Mouse (Mus musculus): ENCODE results near the gene Cyp2f2. TPM values are rescaled to one million over a fixed set of nuclear protein-coding genes. Genes with fewer than 3 reads are reported as not detected.

Cyp2f2 gene
- 643 and 658 TPM in 2 replicates for total RNA-seq (2014; rRNA removed)
- polyA plus RNA-seq (2012; rRNA removed): 1,932 and 2,426 TPM in 2 replicates

GRCm38 (mm10) chr7:27119676-27120075 is at the start of gene Cyp2f2:
TSS of gene Cyp2f2 (plus strand) at chr7:27119909.
- H3K36me3 ChIP-seq (ENCODE audit: control insufficient read depth, insufficient read depth, low read length): no peaks in the 10 kb centered on the region
- DNase-seq (ENCODE audit: extremely low read depth, low read depth, low spot score): peak; percentile 95
- H3K4me3 ChIP-seq (ENCODE audit: insufficient read depth, low read depth, low read length): peak within 1 kb of the TSS; percentile 58
- peaks cover 13% of the 10 kb centered on the region for H3K4me1 ChIP-seq (ENCODE audit: control insufficient read depth, insufficient read depth, low read length)
- H3K27me3 ChIP-seq (ENCODE audit: control insufficient read depth, insufficient read depth, low read length): no peaks in the 10 kb centered on the region
- no peak for TF ChIP-seq CTCF (IDR thresholded peaks at IDR 0.05; ENCODE audit: low read depth, low read length)
- TF ChIP-seq POLR2A (IDR thresholded peaks at IDR 0.05; ENCODE audit: extremely low read depth, insufficient read depth, low read length): peak; percentile 49; the same call in 1 of the 2 replicates
- H3K79me2 ChIP-seq (ENCODE audit: control insufficient read depth, insufficient read depth, low read length): no peaks in the 10 kb centered on the region
- peak within 1 kb of the TSS; percentile 76 for H3K27ac ChIP-seq (replicated peaks; ENCODE audit: insufficient read depth, low read depth, low read length)
- peak within 1 kb of the TSS; percentile 62 for H3K9ac ChIP-seq (ENCODE audit: low read depth, low read length)

GRCm38 (mm10) chr7:27078641-27079040 is 41.1 kb upstream of the Cyp2f2 start:
- TF ChIP-seq CTCF (IDR thresholded peaks at IDR 0.05; ENCODE audit: low read depth, low read length) (no peak), POLR2A (IDR thresholded peaks at IDR 0.05; ENCODE audit: extremely low read depth, insufficient read depth, low read length) (no peak)
- Histone ChIP-seq H3K27ac (replicated peaks; ENCODE audit: insufficient read depth, low read depth, low read length) (no peak overlapping the region), H3K4me1 (ENCODE audit: control insufficient read depth, insufficient read depth, low read length) (peaks cover 2% of the 10 kb centered on the region; the same call in 1 of the 2 replicates), H3K9ac (ENCODE audit: low read depth, low read length) (no peak overlapping the region), H3K79me2 (ENCODE audit: control insufficient read depth, insufficient read depth, low read length) (no peaks in the 10 kb centered on the region), H3K27me3 (ENCODE audit: control insufficient read depth, insufficient read depth, low read length) (no peaks in the 10 kb centered on the region), H3K36me3 (ENCODE audit: control insufficient read depth, insufficient read depth, low read length) (no peaks in the 10 kb centered on the region), H3K4me3 (ENCODE audit: insufficient read depth, low read depth, low read length) (no peak overlapping the region)
- 63% methylated on average over 1 of the region's 1 CpGs for WGBS
- DNase-seq (ENCODE audit: extremely low read depth, low read depth, low spot score): peak; percentile 10

- no peaks in the 10 kb centered on the region for H3K79me2 ChIP-seq (ENCODE audit: control insufficient read depth, insufficient read depth, low read length)
- H3K4me1 ChIP-seq (ENCODE audit: control insufficient read depth, insufficient read depth, low read length): no peaks in the 10 kb centered on the region
- TF ChIP-seq CTCF (IDR thresholded peaks at IDR 0.05; ENCODE audit: low read depth, low read length): no peak
- no peak for TF ChIP-seq POLR2A (IDR thresholded peaks at IDR 0.05; ENCODE audit: extremely low read depth, insufficient read depth, low read length)
- H3K4me3 ChIP-seq (ENCODE audit: insufficient read depth, low read depth, low read length): no peak overlapping the region
- no peaks in the 10 kb centered on the region for H3K36me3 ChIP-seq (ENCODE audit: control insufficient read depth, insufficient read depth, low read length)
- WGBS: 58% methylated on average over 2 of the region's 2 CpGs
- H3K27ac ChIP-seq (replicated peaks; ENCODE audit: insufficient read depth, low read depth, low read length): no peak overlapping the region
- no peak for DNase-seq (ENCODE audit: extremely low read depth, low read depth, low spot score)
- H3K9ac ChIP-seq (ENCODE audit: low read depth, low read length): no peak overlapping the region
- H3K27me3 ChIP-seq (ENCODE audit: control insufficient read depth, insufficient read depth, low read length): no peaks in the 10 kb centered on the region
These were observed 38.1 kb upstream of the Cyp2f2 start for GRCm38 (mm10) chr7:27081625-27082024.

GRCm38 (mm10) chr7:27091039-27091438 is 28.7 kb upstream of the Cyp2f2 start:
- H3K4me3 ChIP-seq (ENCODE audit: insufficient read depth, low read depth, low read length): no peak overlapping the region
- DNase-seq (ENCODE audit: extremely low read depth, low read depth, low spot score): no peak
- H3K27me3 ChIP-seq (ENCODE audit: control insufficient read depth, insufficient read depth, low read length): no peaks in the 10 kb centered on the region
- no peaks in the 10 kb centered on the region for H3K79me2 ChIP-seq (ENCODE audit: control insufficient read depth, insufficient read depth, low read length)
- no peaks in the 10 kb centered on the region for H3K36me3 ChIP-seq (ENCODE audit: control insufficient read depth, insufficient read depth, low read length)
- 91% methylated on average over 4 of the region's 4 CpGs for WGBS
- H3K9ac ChIP-seq (ENCODE audit: low read depth, low read length): no peak overlapping the region
- no peak for TF ChIP-seq CTCF (IDR thresholded peaks at IDR 0.05; ENCODE audit: low read depth, low read length)
- TF ChIP-seq POLR2A (IDR thresholded peaks at IDR 0.05; ENCODE audit: extremely low read depth, insufficient read depth, low read length): no peak
- H3K4me1 ChIP-seq (ENCODE audit: control insufficient read depth, insufficient read depth, low read length): peaks cover 2% of the 10 kb centered on the region; the same call in 1 of the 2 replicates
- no peak overlapping the region for H3K27ac ChIP-seq (replicated peaks; ENCODE audit: insufficient read depth, low read depth, low read length)

GRCm38 (mm10) chr7:27092038-27092703 is 27.5 kb upstream of the Cyp2f2 start:
- H3K27me3 ChIP-seq (ENCODE audit: control insufficient read depth, insufficient read depth, low read length): no peaks in the 10 kb centered on the region
- H3K36me3 ChIP-seq (ENCODE audit: control insufficient read depth, insufficient read depth, low read length): no peaks in the 10 kb centered on the region
- no peak for TF ChIP-seq POLR2A (IDR thresholded peaks at IDR 0.05; ENCODE audit: extremely low read depth, insufficient read depth, low read length)
- no peak for TF ChIP-seq CTCF (IDR thresholded peaks at IDR 0.05; ENCODE audit: low read depth, low read length)
- H3K4me3 ChIP-seq (ENCODE audit: insufficient read depth, low read depth, low read length): no peak overlapping the region
- H3K9ac ChIP-seq (ENCODE audit: low read depth, low read length): no peak overlapping the region
- H3K79me2 ChIP-seq (ENCODE audit: control insufficient read depth, insufficient read depth, low read length): no peaks in the 10 kb centered on the region
- DNase-seq (ENCODE audit: extremely low read depth, low read depth, low spot score): no peak
- peaks cover 2% of the 10 kb centered on the region; the same call in 1 of the 2 replicates for H3K4me1 ChIP-seq (ENCODE audit: control insufficient read depth, insufficient read depth, low read length)
- H3K27ac ChIP-seq (replicated peaks; ENCODE audit: insufficient read depth, low read depth, low read length): no peak overlapping the region
- WGBS: 55% methylated on average over 7 of the region's 7 CpGs

GRCm38 (mm10) chr7:27092882-27093281 is 26.8 kb upstream of the Cyp2f2 start:
- 16% methylated on average over 1 of the region's 1 CpGs for WGBS
- Histone ChIP-seq H3K4me3 (ENCODE audit: insufficient read depth, low read depth, low read length) (no peak overlapping the region), H3K27me3 (ENCODE audit: control insufficient read depth, insufficient read depth, low read length) (no peaks in the 10 kb centered on the region), H3K36me3 (ENCODE audit: control insufficient read depth, insufficient read depth, low read length) (no peaks in the 10 kb centered on the region), H3K4me1 (ENCODE audit: control insufficient read depth, insufficient read depth, low read length) (peaks cover 2% of the 10 kb centered on the region; the same call in 1 of the 2 replicates), H3K79me2 (ENCODE audit: control insufficient read depth, insufficient read depth, low read length) (no peaks in the 10 kb centered on the region), H3K27ac (replicated peaks; ENCODE audit: insufficient read depth, low read depth, low read length) (no peak overlapping the region), H3K9ac (ENCODE audit: low read depth, low read length) (no peak overlapping the region)
- TF ChIP-seq CTCF (IDR thresholded peaks at IDR 0.05; ENCODE audit: low read depth, low read length) (no peak), POLR2A (IDR thresholded peaks at IDR 0.05; ENCODE audit: extremely low read depth, insufficient read depth, low read length) (no peak)
- DNase-seq (ENCODE audit: extremely low read depth, low read depth, low spot score): no peak
